Mouse (Mus musculus) stomach, embryonic 16.5 days (tissue): ENCODE data around the gene Neurod4. TPM values are rescaled to one million over a fixed set of nuclear protein-coding genes. Genes with fewer than 3 reads are reported as not detected.

Experiments
- ATAC-seq: fragments of 200-750 bp; cut with Nextera tagmentation; 2 replicates; pipeline ENCODE4 v1.8.0; 2017; ENCODE audit warnings: moderate number of reproducible peaks, moderate TSS enrichment; ENCODE audit not compliant: insufficient read depth, low FRiP score
- H3K27ac ChIP-seq: fragments of 300-500 bp; sonication (generic); 2 replicates; pipeline ENCODE4 v1.5.1; 2014; ENCODE audit warnings: low read length
- H3K27me3 ChIP-seq: fragments of 300-500 bp; sonication (generic); 2 replicates; pipeline ENCODE4 v1.6.1; 2014; ENCODE audit warnings: low read length, control low read depth, mixed read lengths; ENCODE audit not compliant: control insufficient read depth, insufficient read depth
- H3K36me3 ChIP-seq: fragments of 300-500 bp; sonication (generic); 2 replicates; pipeline ENCODE4 v1.6.1; 2014; ENCODE audit warnings: low read length; ENCODE audit not compliant: control insufficient read depth, insufficient read depth
- H3K4me1 ChIP-seq: fragments of 300-500 bp; sonication (generic); 2 replicates; pipeline ENCODE4 v1.6.1; 2014; ENCODE audit warnings: low read length, control low read depth, mixed read lengths; ENCODE audit not compliant: control insufficient read depth, insufficient read depth
- H3K4me2 ChIP-seq: fragments of 300-500 bp; sonication (generic); 2 replicates; pipeline ENCODE4 v1.6.1; 2014; ENCODE audit warnings: low read depth, low read length, mixed read lengths
- H3K4me3 ChIP-seq: fragments of 300-500 bp; sonication (generic); replicated peaks from 2 replicates; pipeline ENCODE4 v1.5.1; 2014; ENCODE audit warnings: mild to moderate bottlenecking, low read length
- H3K9ac ChIP-seq: fragments of 300-500 bp; sonication (generic); 2 replicates; pipeline ENCODE4 v1.6.1; 2014; ENCODE audit warnings: low read length
- H3K9me3 ChIP-seq: fragments of 300-500 bp; sonication (generic); replicated peaks from 2 replicates; pipeline ENCODE4 v1.6.1; 2016; ENCODE audit warnings: low read length, control low read depth; ENCODE audit not compliant: control insufficient read depth
- whole genome bisulfite sequencing: fragments of 180-500 bp; shearing (Covaris S2); extraction: QIAGEN DNeasy Blood & Tissue Kit; methylation state at CpG from one replicate; pipeline ENCODE4 v1.1.7; 2014; 5-methylcytosine and 5-hydroxymethylcytosine counted together
- polyA plus RNA-seq: library from polyadenylated mRNA; unstranded; fragments of >200 nt; fragmentation: Nextera tagmentation; extraction: Ambion mirVana; gene quantifications from 2 replicates; pipeline ENCODE4 v1.2.1, GENCODE M21; 2015

The Neurod4 gene
- polyA plus RNA-seq, 1 experiment from 2014 or later: not detected

GRCm38 (mm10) chr10:130263203-130263602 is 16.8 kb downstream of the Neurod4 start:
- H3K9me3 ChIP-seq: no peaks in the 10 kb centered on the region
- no peak for ATAC-seq

GRCm38 (mm10) chr10:130259483-130259882 is 20.6 kb downstream of the Neurod4 start:
- WGBS: 55% methylated on average over 1 of the region's 1 CpGs
- H3K4me2 ChIP-seq: no peak overlapping the region
- H3K27ac ChIP-seq: no peak overlapping the region
- H3K27me3 ChIP-seq: no peaks in the 10 kb centered on the region
- H3K4me1 ChIP-seq: no peaks in the 10 kb centered on the region
- H3K9ac ChIP-seq: no peak overlapping the region
- no peaks in the 10 kb centered on the region for H3K9me3 ChIP-seq
- no peak overlapping the region for H3K4me3 ChIP-seq
- no peak for ATAC-seq
- H3K36me3 ChIP-seq: no peaks in the 10 kb centered on the region

More at GRCm38 (mm10) chr10:130263203-130263602, 16.8 kb downstream of the Neurod4 start:
- Histone ChIP-seq H3K27ac (no peak overlapping the region), H3K9ac (no peak overlapping the region), H3K36me3 (no peaks in the 10 kb centered on the region), H3K4me1 (no peaks in the 10 kb centered on the region), H3K4me2 (no peak overlapping the region), H3K4me3 (no peak overlapping the region), H3K27me3 (no peaks in the 10 kb centered on the region)
- 52% methylated on average over 4 of the region's 4 CpGs for WGBS

- no peak overlapping the region for H3K4me3 ChIP-seq
- no peaks in the 10 kb centered on the region for H3K27me3 ChIP-seq
- ATAC-seq: no peak
- H3K4me2 ChIP-seq: no peak overlapping the region
- H3K4me1 ChIP-seq: no peaks in the 10 kb centered on the region
- no peaks in the 10 kb centered on the region for H3K9me3 ChIP-seq
- no peak overlapping the region for H3K9ac ChIP-seq
- H3K36me3 ChIP-seq: no peaks in the 10 kb centered on the region
- no peak overlapping the region for H3K27ac ChIP-seq
- 7% methylated on average over 2 of the region's 2 CpGs for WGBS
Measured at GRCm38 (mm10) chr10:130244271-130244670, 35.8 kb downstream of the Neurod4 start.

- Histone ChIP-seq H3K4me3 (no peak overlapping the region), H3K36me3 (no peaks in the 10 kb centered on the region), H3K27me3 (no peaks in the 10 kb centered on the region), H3K4me1 (no peaks in the 10 kb centered on the region), H3K27ac (no peak overlapping the region), H3K9me3 (no peaks in the 10 kb centered on the region), H3K9ac (no peak overlapping the region), H3K4me2 (no peak overlapping the region)
- WGBS: 58% methylated on average over 2 of the region's 2 CpGs
- ATAC-seq: no peak
Measured at GRCm38 (mm10) chr10:130238318-130239209, 41.5 kb downstream of the Neurod4 start.

GRCm38 (mm10) chr10:130234576-130234975 is 45.5 kb downstream of the Neurod4 start:
- Histone ChIP-seq H3K27me3 (no peaks in the 10 kb centered on the region), H3K36me3 (no peaks in the 10 kb centered on the region), H3K4me3 (no peak overlapping the region), H3K27ac (no peak overlapping the region), H3K9me3 (no peaks in the 10 kb centered on the region), H3K4me2 (no peak overlapping the region), H3K9ac (no peak overlapping the region), H3K4me1 (no peaks in the 10 kb centered on the region)
- WGBS: 46% methylated on average over 1 of the region's 1 CpGs
- no peak for ATAC-seq

GRCm38 (mm10) chr10:130232117-130232516 is 47.9 kb downstream of the Neurod4 start:
- WGBS: 67% methylated on average over 1 of the region's 1 CpGs
- no peak overlapping the region for H3K27ac ChIP-seq
- H3K9me3 ChIP-seq: no peaks in the 10 kb centered on the region
- H3K27me3 ChIP-seq: no peaks in the 10 kb centered on the region
- no peak overlapping the region for H3K4me3 ChIP-seq
- H3K4me1 ChIP-seq: no peaks in the 10 kb centered on the region
- ATAC-seq: no peak
- H3K36me3 ChIP-seq: no peaks in the 10 kb centered on the region
- no peak overlapping the region for H3K4me2 ChIP-seq
- no peak overlapping the region for H3K9ac ChIP-seq

GRCm38 (mm10) chr10:130229584-130229983 is 50.5 kb downstream of the Neurod4 start:
- no peaks in the 10 kb centered on the region for H3K9me3 ChIP-seq
- H3K27me3 ChIP-seq: no peaks in the 10 kb centered on the region
- H3K36me3 ChIP-seq: no peaks in the 10 kb centered on the region
- no peak; the same call in 1 of the 2 replicates for ATAC-seq
- no peak overlapping the region for H3K4me3 ChIP-seq
- 88% methylated on average over 5 of the region's 5 CpGs for WGBS
- no peak overlapping the region for H3K27ac ChIP-seq
- H3K4me1 ChIP-seq: no peaks in the 10 kb centered on the region
- H3K4me2 ChIP-seq: no peak overlapping the region
- no peak overlapping the region for H3K9ac ChIP-seq

GRCm38 (mm10) chr10:130228246-130228645 is 51.8 kb downstream of the Neurod4 start:
- Histone ChIP-seq H3K9ac (no peak overlapping the region), H3K4me1 (no peaks in the 10 kb centered on the region), H3K36me3 (no peaks in the 10 kb centered on the region), H3K4me2 (no peak overlapping the region), H3K9me3 (no peaks in the 10 kb centered on the region), H3K27ac (no peak overlapping the region), H3K4me3 (no peak overlapping the region), H3K27me3 (no peaks in the 10 kb centered on the region)
- WGBS: 0% methylated on average over 1 of the region's 1 CpGs
- no peak for ATAC-seq

GRCm38 (mm10) chr10:130225034-130225433 is 55.0 kb downstream of the Neurod4 start:
- H3K4me3 ChIP-seq: no peak overlapping the region
- 50% methylated on average over 3 of the region's 3 CpGs for WGBS
- H3K27me3 ChIP-seq: no peaks in the 10 kb centered on the region
- H3K4me2 ChIP-seq: no peak overlapping the region
- no peak overlapping the region for H3K27ac ChIP-seq
- no peaks in the 10 kb centered on the region for H3K4me1 ChIP-seq
- no peak for ATAC-seq
- no peak overlapping the region for H3K9ac ChIP-seq
- H3K36me3 ChIP-seq: no peaks in the 10 kb centered on the region
- no peaks in the 10 kb centered on the region for H3K9me3 ChIP-seq
